Mouse (Mus musculus): ENCODE results near the gene Sgce.
"Not testable (repeated sequence)": the region's sequence is repeated elsewhere in the genome, so short reads cannot be mapped to it uniquely, and the experiment has no call there.

The Sgce gene

DNA sequence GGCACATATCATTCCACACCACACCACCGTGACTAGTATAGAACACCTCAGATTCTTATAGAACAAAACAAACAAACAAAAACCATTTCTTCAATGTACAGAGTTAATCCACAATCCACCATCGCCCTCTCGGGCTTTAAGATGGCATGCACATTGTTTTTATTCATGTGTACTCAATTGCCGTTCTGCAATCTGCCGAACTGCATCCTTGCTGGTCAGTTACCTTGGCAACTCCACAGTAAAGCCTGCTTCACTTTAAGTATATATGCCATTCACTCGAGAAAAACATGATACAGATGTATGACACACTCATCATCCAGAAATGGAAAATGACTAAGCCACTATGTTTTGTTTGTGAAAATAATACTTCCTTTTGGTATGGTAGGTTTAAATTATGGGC is 24.9 kb downstream of the Sgce start:
- no peak for DNase-seq

DNA sequence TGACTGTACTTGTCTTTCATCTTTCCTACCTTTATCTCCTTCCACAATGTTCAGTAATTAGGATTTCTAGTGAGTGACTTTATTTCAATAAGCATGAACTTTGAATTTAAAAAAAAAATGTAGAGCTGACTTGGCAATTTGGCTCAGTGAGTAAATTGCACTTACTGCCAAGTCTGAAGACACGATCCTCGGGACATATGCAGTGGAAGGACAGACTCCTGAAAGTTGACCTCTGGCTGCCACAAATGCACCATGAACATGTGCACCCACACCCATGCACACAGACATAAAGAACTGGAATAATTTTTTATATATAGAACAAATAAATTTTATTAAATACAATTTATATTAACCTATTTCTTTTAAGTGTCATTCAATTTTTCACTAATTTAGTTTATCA is 29.7 kb downstream of the Sgce start:
- DNase-seq, result no peak

DNA sequence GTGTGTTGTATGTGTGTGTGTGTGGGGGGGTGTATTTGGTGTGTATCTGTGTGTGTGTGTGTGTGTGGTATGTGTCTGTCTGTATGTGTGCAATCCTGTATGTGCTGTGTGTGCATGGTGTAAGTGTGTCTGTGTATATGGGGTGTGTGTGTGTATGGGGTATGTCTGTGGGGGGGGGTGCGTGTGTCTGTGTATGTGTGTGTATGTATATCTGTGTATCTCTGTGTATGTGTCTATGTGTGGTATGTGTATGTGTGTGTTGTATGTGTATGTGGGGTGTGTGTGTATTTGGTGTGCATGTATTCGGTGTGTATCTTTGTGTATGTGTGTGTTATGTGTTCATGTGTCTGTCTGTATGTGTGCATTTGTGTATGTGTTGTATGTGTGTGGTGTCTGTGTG is 30.8 kb downstream of the Sgce start:
- no peak for DNase-seq

DNA sequence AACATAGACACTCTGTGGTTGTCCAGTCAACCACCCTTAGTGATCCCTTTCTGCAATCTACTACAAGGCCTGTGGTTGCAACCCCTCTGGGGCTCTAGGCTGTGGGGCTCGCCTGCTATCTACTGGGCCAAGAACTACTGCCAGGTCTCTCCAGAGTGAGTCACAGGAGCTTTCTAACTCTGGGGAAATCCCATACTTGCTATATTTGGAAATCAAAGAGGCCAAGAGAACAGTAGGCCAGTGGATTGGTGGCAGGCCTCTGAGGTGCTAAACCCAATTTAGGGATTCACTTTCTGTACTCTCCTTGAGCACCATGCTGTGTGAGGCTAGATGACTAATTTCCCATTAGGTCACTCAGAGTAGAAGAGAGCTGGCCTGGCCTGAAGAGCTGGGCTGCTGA is 38.0 kb downstream of the Sgce start:
- no peak for DNase-seq

DNA sequence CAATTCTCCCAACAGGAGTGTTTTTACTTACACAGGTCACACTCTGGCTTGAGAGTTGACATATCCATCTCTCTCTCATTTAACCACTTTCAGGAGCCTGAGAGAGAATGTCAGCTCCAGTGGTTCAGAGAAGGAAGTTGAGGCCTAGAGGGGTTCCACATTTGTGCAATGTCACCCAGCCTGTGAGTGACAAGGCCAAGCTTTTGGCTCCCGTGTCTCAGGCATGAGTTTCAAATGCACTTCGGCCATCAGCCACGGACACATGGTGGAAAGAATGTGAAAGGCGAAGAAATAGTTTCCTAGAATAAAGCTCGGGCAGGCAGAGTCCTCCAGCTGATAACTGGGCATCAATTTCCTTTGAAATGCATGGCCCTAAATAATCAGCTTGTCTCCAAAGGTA is 40.6 kb downstream of the Sgce start:
- no peak for DNase-seq

DNA sequence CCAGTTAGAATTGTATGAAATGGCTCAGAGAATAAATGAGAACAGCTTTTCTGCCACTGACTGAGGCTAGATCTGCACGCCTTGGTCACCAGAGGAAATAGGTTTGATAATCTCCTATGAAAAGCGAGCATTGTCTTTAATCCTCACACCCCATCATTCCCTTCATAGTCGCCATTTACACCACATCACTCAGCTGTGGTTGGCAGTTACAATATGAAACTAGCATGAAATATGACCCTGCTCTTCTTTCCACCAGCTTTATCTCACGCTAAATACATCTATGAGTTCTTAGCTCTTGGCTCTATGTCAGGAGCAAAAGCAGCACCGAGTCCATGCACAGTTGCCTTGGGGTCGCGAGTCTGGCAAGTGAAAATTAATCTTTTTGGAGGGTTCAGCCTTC is 43.1 kb downstream of the Sgce start:
- no peak for DNase-seq

DNA sequence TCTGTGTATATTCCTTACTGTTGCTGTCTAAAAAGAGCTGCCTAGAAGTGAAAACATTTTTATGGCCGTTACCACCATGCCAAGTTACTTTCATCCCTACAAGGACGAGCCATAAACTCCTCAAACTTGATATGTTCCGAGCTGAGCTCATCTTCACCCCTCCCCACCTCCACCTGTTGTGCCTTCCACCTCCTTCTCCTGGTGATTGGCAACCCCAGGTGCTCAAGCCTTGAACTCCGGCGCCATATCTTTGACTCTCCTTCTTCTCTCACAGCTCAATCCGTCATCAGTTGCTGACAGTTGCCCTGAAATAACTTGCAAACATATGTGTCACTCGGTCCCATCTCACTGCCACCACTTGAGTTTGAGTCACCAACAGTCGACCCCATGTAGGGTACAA is 45.4 kb downstream of the Sgce start:
- DNase-seq, result no peak

DNA sequence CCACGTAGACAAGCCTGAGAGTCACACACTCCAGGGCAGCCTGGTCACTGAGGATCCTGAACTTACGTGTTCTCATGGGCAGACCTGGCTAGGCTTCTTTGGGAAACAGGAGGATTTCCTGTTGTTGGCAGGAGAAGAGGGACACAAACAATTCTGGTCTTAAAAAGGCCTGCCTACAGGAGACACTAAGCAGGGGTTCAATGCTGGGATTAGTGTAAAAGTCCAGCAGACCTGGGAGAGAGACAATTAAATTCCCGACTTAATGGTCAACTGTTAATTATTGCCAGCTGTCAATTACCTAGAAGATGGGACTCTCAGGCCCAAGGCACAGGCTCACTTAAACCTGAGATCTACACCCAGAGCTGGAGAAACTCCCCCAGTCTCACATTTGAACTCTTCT is 51.2 kb downstream of the Sgce start:
- no peak for DNase-seq

DNA sequence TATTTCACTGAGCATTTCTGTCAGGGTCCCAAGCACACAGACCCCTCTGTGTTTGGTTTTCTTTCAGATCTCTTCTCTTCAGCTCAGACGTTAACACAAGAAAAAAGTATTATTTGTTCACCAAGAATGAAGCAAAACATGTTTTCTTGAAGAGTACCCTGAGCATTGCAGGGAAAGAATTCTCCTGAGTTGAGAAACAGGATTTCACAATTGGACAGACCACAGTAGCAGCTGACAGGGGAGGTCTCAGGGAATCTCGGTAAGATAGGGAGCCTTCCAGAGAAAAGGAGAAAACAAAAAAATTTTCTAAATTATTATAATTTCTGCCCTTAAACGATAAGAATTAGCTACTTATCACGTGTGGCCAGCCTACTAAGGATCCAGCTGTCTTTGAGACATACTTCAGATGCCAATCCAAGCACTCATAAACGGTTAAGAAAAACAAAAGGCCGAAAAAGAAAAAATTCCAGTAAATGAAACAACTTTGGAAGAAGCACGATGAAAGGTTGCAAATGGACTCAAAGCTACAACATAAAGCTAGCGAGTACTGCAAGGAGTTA is 52.3 kb downstream of the Sgce start:
- DNase-seq, result no peak

DNA sequence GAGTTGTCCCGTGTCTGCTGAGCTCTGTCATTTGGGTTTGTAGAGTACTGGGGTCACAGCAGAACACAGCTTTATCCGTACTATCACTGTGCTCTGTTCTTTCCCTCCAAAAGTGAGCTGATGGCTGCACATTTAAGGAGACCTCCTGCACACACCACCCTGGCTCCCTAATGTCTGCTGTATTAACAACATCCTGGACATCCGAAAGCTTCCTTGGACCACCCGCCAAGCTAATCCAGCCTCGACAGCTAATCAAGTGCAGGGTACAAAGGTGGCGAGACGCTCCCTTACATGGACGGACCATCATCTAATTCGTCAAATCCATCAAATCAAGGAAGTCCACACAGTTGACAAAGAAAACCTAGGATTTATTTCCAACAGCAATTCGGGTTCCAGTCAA is 53.5 kb downstream of the Sgce start:
- no peak for DNase-seq

DNA sequence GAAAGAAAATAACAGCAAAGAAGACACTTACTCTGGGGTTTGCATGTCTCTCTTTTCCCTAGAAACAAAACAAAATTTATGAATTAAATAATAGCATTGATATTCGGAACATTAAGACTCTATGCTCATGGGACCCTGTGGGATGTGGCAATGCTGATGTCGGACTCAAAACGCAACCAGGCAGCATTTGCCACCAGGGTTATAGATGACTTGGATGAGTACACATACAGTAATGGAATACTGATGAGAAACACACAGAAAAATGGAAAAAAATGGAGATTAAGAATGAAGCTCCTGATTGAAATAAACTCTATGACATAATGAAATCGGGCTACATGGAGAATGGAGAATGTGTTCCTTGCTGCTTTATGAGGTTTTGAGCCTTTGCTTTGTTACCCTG is 56.6 kb downstream of the Sgce start:
- no peak for DNase-seq

DNA sequence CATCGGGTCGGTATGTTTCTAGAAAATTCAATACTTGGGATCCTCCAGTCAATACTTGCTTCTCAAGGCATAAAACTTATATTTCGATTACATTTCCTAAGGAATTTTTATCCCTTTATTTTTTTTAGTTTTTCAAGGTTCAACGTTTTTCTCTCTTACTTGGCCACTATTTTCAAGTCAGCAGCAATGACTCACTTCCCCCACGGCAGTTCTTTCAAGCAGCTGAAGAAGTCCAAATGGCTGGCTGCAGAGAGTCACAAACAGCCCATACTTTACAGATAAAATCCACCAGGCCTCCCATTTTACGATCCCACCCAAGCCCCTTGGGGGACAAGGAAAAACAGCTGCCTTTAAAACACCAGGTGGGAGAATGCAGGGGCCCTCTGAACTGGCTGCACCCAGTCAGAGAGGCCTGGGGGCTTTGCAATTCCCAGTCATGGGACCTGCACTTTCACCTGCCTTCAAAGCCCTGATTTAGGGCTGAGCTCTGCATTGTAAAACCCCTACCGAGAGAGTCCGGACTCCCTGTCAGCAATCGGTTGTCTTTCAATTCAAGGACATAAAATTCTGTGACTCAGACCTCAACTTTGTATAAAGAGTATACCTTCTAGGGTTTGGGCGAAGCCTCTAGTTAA is 62.2 kb downstream of the Sgce start:
- no peak for DNase-seq

DNA sequence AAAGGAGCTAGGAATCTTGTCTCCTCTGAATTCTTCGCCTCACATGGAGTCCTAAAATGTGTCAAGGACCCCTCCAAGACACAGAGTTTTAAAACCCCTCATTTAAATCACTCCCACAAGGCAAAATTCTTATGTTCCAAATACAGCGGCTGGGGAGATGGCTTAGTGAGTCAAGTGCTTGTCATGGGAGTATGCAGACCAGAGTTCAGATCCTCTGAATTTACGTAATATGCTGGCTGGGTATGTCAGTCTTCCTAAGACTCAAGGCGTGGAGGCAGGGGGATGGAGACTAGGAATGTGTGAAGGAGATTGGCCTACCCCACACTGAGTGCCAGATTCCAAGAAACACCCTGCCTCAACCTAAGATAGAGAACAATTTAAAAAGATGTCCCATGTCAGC is 66.4 kb downstream of the Sgce start:
- DNase-seq, result no peak

DNA sequence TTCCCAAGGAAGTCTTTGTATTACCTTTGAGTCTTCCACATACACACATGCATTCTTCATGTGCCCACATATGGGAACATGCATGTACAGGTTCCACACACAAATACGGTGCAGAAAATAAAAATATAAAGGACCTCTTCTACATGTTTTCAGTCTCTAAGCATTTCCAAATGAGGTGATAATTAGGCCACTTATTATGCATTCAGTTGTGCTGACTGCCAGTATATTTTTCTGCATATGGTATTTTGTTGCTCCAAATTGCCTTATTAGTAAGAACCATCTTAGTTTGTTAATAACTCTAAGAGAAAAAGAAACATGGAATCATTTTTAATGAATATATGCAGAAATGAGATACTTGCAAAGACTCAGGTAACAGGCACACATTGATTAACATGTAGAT is 67.0 kb downstream of the Sgce start:
- DNase-seq, result no peak

DNA sequence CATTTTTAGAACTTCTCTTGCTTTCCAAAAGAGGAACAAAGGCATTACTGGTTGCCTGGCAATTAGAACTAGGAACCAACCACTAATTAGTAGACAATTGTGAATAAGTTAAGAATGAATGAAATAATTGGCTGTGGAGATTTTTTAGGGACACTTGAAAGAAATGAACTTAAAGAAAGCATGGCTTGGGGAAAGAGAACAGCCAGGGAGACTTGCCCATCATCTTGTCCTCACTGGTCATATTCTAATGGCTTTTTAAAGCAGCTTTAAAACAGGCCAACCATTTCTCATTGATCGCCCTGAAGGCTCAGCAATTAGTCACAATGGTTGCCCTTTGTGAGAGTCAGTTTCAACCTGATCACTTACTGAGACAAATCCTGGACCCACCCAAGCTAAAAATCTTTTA is 69.6 kb downstream of the Sgce start:
- no peak for DNase-seq

DNA sequence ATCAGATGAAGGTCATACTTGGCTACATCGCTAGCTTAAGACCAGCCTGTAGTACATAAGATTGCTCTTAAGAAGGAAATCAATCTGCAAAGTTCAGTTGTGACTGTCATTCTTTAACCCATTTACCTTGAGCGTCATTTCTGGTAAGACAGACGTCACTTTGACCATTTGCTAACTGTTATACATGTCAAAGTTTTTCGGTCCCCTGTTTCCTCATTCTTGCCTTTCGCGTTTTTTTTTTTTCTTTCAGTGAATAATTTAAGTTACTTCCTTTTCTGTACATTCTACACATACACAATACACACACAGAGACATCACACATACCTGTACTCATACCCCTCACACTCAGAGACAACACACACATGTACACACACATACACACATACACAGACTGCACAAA is 81.9 kb downstream of the Sgce start:
- no peak for DNase-seq

DNA sequence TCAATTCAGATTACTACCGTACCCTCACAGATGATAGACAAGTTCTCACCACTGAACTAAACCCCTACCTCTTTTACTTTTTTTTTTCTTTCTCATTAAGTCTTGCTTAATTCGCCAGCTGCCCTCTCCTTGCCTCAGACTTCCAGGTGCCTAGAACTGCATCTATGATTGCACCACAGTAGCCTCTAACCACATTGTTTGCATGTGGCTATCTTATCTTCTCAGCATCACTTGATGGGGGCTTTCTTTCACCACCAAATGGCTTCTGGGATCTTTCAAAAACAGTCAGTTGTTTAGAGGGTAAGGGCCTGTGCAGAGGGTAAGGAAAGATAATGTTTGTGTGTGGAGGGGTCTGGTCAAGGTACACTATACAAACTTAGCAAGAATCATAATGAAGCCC is 82.7 kb downstream of the Sgce start:
- DNase-seq, result no peak

DNA sequence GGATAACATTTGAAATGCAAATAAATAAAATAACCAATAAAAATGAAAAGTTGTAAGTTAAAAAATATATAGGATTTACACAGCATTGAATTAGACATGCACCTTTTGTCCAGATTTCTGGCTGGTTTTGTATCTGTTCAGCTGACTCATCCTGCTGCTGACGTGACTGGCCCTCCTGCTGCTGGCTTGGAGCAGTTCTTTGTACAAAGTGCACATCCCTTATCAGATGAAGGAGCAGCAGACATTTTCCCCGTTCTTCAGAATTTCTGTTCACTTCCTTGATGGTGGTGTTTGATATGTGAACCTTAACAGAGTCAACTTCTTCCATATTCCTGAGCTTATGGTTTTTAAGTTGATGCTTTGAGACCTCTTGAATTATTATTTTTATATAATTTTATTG is 83.5 kb downstream of the Sgce start:
- no peak for DNase-seq

DNA sequence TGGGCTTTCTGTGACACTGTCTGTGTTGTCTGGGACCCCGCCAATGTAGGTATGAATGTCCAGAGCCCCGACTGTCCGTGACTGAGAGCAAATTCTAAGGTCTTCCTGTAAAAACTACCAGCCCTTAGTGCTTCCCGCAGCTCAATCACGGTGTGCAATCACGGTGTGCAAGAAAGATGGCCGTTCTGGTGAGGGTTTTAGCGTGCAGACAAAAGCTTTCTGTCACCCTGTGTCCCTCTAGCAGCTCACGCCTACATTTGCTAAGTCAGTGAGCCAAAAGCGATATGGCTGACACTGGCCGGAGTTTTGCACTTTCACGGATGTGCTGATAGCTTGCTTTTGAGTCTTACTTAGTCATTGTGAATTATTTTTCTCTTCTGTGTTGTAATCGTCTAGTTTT is 88.1 kb downstream of the Sgce start:
- no peak for DNase-seq

DNA sequence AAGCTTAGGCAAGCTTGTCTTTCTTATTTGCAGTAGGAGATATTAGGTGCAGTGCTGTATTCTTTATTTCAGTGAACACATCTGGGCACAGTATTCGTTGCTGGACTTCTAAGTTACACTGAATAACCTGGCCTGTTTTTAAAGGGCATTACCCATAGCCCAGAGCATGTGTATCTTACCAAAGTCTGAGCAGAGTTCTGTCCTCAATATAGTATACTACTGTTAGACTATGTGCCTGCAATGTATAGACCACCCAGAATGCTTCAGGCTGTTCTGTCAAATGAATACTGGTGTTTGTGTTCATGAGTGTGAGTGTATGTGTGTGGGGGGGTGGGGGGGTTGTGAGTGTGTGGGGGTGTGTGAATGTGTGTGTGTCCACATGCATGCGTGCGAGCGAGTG is 91.1 kb downstream of the Sgce start:
- DNase-seq, result no peak

DNA sequence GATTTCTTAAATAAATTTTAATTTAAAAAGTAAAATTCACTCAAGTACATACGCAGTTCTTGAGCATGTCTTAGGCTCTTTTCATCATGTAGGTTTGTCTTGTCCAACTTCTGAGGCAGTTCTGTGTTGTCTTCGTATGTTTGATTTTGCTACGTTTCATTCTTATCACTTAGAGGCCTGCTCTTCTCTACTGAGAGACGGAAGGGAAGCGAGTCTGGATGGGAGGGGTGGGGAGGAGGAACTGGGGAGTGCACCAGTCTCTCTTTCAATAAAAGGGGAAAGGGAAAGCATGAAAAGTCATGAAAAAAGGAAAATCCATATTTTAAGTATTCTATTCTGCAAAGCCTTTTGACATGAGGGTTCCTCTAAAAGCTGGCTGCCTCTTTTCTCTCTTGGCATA is 91.5 kb downstream of the Sgce start:
- DNase-seq, result no peak

DNA sequence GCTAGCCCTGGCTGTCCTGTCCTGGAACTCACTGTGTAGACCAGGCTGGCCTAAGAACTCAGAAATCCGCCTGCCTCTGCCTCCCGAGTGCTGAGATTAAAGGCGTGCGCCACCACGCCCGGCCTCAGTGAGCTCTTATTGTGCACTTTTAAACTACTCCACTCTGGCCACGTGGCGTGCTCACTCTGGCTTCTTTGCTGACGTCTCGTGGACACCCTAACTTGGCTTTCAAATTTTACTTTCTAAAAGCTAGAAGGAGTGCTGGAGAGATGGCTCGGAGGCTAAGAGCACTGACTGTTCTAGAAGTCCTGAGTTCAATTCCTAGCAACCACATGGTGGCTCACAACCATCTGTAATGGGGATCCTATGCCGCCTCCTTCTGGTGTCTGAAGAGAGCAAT is 93.3 kb downstream of the Sgce start:
- DNase-seq, result not testable (repeated sequence)

DNA sequence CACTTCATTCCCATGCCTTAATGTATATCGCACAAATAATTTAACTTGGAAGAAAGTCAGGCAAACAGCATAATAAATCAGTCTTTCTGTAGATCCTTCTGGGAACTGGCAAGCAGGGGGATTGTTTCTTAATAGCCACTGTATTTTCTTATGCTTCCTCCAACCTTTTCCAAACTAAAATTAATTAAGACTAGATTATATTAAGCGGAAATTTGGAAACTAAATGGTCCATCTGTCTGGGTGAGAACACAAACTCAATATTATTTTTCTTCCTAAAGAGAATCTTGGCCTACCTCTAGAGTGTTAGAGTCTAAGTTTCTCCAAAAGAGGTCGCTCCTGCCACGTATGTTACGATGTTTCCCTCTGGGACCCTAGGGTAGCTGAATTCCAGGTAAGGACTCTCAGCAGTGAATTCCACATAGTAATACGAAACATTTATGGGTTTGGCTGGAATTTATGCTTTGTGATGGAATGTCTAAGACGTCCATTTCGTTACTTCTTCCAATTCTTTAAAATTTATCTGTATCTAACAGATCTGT is 94.3 kb downstream of the Sgce start:
- DNase-seq, result no peak

DNA sequence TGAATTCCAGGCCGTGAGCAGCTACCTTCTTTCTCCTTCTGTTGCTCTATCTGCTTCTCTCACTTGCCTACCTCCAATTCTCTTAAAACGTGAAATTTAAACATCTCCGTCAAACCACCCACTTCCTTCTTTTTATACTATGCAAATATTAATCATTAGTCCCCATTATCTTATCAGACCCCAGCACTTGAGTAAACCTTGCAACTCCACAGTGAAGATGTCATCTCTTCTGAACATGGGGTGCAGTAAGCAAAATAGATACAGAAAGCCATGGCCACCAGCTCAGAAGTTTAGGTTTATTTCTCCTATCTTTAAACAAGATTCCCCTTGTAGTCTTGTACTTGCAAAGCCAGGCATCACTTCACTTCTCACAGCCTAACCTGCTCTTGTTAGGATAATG is 99.7 kb downstream of the Sgce start:
- DNase-seq, result no peak

DNA sequence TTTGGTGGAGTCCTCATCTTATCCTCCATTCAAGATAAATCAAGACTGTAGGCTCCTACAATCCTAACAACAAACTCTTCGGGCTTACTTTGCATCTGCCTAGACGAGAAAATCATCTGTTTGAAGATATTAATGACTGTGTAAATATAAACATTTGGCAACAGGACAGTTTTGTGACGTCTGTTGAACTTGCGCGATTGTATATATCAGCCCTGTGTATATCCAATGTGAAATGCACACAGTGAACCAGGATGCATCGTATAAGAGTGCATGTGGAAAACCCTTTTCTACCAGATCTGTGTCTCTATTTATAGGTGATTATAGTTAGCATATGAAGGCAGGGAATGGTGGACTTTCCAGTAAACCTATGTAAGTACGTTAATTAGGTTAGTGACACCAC is 104.9 kb downstream of the Sgce start:
- no peak for DNase-seq
